Mouse (Mus musculus) CH12.LX (cell line): ENCODE measurements at regions not wholly inside any gene's neighbourhood (a gene's known extent, or its start where the extent isn't known, plus 50 kb on each side); places are given as distances from the start of the nearest gene placed in this dataset.

Experiments used
- DNase-seq: peaks from one replicate; pipeline ENCODE4 v3.0.0-alpha.2; 2013; ENCODE audit errors: extremely low read depth
- H3K27ac ChIP-seq: 2 replicates; pipeline ENCODE4 v1.5.1; 2012; ENCODE audit warnings: low read depth, mild to moderate bottlenecking, control low read depth, moderate library complexity; ENCODE audit not compliant: insufficient read depth
- H3K27me3 ChIP-seq: replicated peaks from 2 replicates; pipeline ENCODE3; 2012; ENCODE audit warnings: inconsistent platforms
- H3K36me3 ChIP-seq, 2 experiments: replicated peaks in 1 of 2; 2 replicates each; pipeline versions ENCODE3 to v1.6.1; 2012; ENCODE audit warnings: inconsistent platforms in 1 of 2, low read length in 1 of 2, mild to moderate bottlenecking in 1 of 2, mixed read lengths in 1 of 2, moderate library complexity in 1 of 2; ENCODE audit not compliant: control insufficient read depth in 1 of 2, insufficient read depth in 1 of 2
- H3K4me1 ChIP-seq, 2 experiments: 2 replicates each; pipeline ENCODE4 v1.6.1; 2012; ENCODE audit warnings: inconsistent platforms in 1 of 2, moderate library complexity in 1 of 2; ENCODE audit not compliant: insufficient read depth in 2 of 2, control insufficient read depth in 1 of 2
- H3K4me2 ChIP-seq: 2 replicates; pipeline ENCODE4 v1.6.1; 2012; ENCODE audit warnings: low read depth, mild to moderate bottlenecking, control low read depth; ENCODE audit not compliant: poor library complexity, insufficient read depth, severe bottlenecking
- H3K4me3 ChIP-seq, 3 experiments: fragments of 150-350 bp in 1 of 3; sonication (generic) in 1 of 3; replicated peaks in 1 of 3; 2 replicates each; pipeline versions ENCODE3 to v1.5.1; 2011 to 2012; ENCODE audit warnings: low read depth in 2 of 3, low read length in 2 of 3, mild to moderate bottlenecking in 2 of 3, moderate library complexity in 2 of 3, control low read depth in 1 of 3, improper control_type of control experiment in 1 of 3, inconsistent platforms in 1 of 3, mixed read lengths in 1 of 3; ENCODE audit not compliant: poor library complexity in 1 of 3
- H3K79me2 ChIP-seq: replicated peaks from 2 replicates; pipeline ENCODE4 v1.6.1; 2012; ENCODE audit warnings: mild to moderate bottlenecking, moderate library complexity; ENCODE audit not compliant: control insufficient read depth, poor library complexity, insufficient read depth, severe bottlenecking; ENCODE audit errors: extremely low read depth
- H3K9ac ChIP-seq: 2 replicates; pipeline ENCODE4 v1.6.1; 2012; ENCODE audit warnings: low read depth, mild to moderate bottlenecking, control low read depth, moderate library complexity; ENCODE audit not compliant: insufficient read depth
- H3K9me3 ChIP-seq: replicated peaks from 2 replicates; pipeline ENCODE3; 2012; ENCODE audit warnings: low read length, inconsistent platforms, mixed read lengths
- CHD1 ChIP-seq: IDR thresholded peaks from 2 replicates; pipeline ENCODE4 v1.6.1; 2012; ENCODE audit warnings: low read depth, low read length, improper control_type of control experiment, inconsistent platforms
- CHD2 ChIP-seq: IDR thresholded peaks from 2 replicates; pipeline ENCODE4 v1.6.1; 2011; ENCODE audit warnings: low read length, improper control_type of control experiment
- CTCF ChIP-seq, 2 experiments: IDR thresholded peaks in 1 of 2; conservative IDR thresholded peaks in 1 of 2; 2 replicates each; pipeline ENCODE4 v1.5.1; 2011 to 2012; ENCODE audit warnings: low read depth in 2 of 2, low read length in 2 of 2, improper control_type of control experiment in 1 of 2, inconsistent platforms in 1 of 2, mild to moderate bottlenecking in 1 of 2, moderate library complexity in 1 of 2
- IRF4 ChIP-seq: IDR thresholded peaks from 2 replicates; pipeline ENCODE4 v1.6.1; 2014; ENCODE audit warnings: low read depth, mild to moderate bottlenecking, inconsistent platforms, low read length, improper control_type of control experiment
- JUN ChIP-seq: IDR thresholded peaks from 2 replicates; pipeline ENCODE4 v1.6.1; 2011; ENCODE audit warnings: low read depth, mild to moderate bottlenecking, low read length, improper control_type of control experiment, moderate library complexity; ENCODE audit not compliant: insufficient read depth
- JUND ChIP-seq: conservative IDR thresholded peaks from 2 replicates; pipeline ENCODE4 v1.6.1; 2011; ENCODE audit warnings: low read depth, low read length, improper control_type of control experiment
- KAT2A ChIP-seq: IDR thresholded peaks from 2 replicates; pipeline ENCODE4 v1.6.1; 2012; ENCODE audit warnings: low read length, improper control_type of control experiment, inconsistent platforms; ENCODE audit not compliant: insufficient replicate concordance
- MYC ChIP-seq: IDR thresholded peaks from 2 replicates; pipeline ENCODE4 v1.6.1; 2011; ENCODE audit warnings: low read depth, mild to moderate bottlenecking, improper control_type of control experiment, low read length
- PAX5 ChIP-seq: IDR thresholded peaks from 2 replicates; pipeline ENCODE4 v1.6.1; 2012; ENCODE audit warnings: low read length, inconsistent platforms, mixed read lengths
- POLR2A ChIP-seq: IDR thresholded peaks from 2 replicates; pipeline ENCODE4 v1.6.1; 2011; ENCODE audit warnings: low read depth, mild to moderate bottlenecking, improper control_type of control experiment, low read length
- POLR2AphosphoS2 ChIP-seq: IDR thresholded peaks from 2 replicates; pipeline ENCODE4 v1.6.1; 2011; ENCODE audit warnings: low read depth, low read length, improper control_type of control experiment
- TBP ChIP-seq: conservative IDR thresholded peaks from 2 replicates; pipeline ENCODE4 v1.6.1; 2011; ENCODE audit warnings: low read depth, low read length, improper control_type of control experiment
- TCF12 ChIP-seq: IDR thresholded peaks from 2 replicates; pipeline ENCODE4 v1.6.1; 2014; ENCODE audit warnings: low read depth, mild to moderate bottlenecking, inconsistent platforms, low read length, improper control_type of control experiment
- UBTF ChIP-seq: IDR thresholded peaks from 2 replicates; pipeline ENCODE4 v1.6.1; 2012; ENCODE audit warnings: low read depth, mild to moderate bottlenecking, inconsistent platforms, low read length, improper control_type of control experiment, moderate library complexity
- USF2 ChIP-seq: conservative IDR thresholded peaks from 2 replicates; pipeline ENCODE4 v1.6.1; 2011; ENCODE audit warnings: low read depth, low read length, improper control_type of control experiment
- ZKSCAN1 ChIP-seq: IDR thresholded peaks from 2 replicates; pipeline ENCODE4 v1.6.1; 2012; ENCODE audit warnings: low read depth, inconsistent platforms, low read length, improper control_type of control experiment, borderline replicate concordance
- dilution Hi-C: fragments of 300-500 bp; cut with MboI; formaldehyde crosslinking; loops from 2 replicates; pipeline ENCODE4 v1.14.3; 2020; ENCODE audit warnings: low sequenced_read_pairs; ENCODE audit not compliant: extremely low pct_unique_long_range_greater_than_20kb, extremely low pct_ligation_motif_present
- in situ Hi-C: fragments of 300-500 bp; cut with MboI; formaldehyde crosslinking; loops from 3 replicates; pipeline ENCODE4 v1.14.3; 2019; ENCODE audit warnings: low sequenced_read_pairs, low pct_ligation_motif_present, low pct_unique_long_range_greater_than_20kb, mixed read lengths

- TF ChIP-seq IRF4, result no peak
- no peak for TF ChIP-seq JUN
- no peak for TF ChIP-seq MYC
- no peak for TF ChIP-seq TCF12
- TF ChIP-seq PAX5, result no peak
- no peak for TF ChIP-seq ZKSCAN1
- TF ChIP-seq POLR2AphosphoS2, result no peak
- no peak for TF ChIP-seq TBP
- no peak for TF ChIP-seq UBTF
- TF ChIP-seq USF2, result no peak
- no peak for TF ChIP-seq CHD1
- dilution Hi-C loops (no loop called here), in situ Hi-C loops (no loop called here)
Measured at GRCm38 (mm10) chr1:193421820-193422219, 51.7 kb upstream of the Camk1g start.

DNA sequence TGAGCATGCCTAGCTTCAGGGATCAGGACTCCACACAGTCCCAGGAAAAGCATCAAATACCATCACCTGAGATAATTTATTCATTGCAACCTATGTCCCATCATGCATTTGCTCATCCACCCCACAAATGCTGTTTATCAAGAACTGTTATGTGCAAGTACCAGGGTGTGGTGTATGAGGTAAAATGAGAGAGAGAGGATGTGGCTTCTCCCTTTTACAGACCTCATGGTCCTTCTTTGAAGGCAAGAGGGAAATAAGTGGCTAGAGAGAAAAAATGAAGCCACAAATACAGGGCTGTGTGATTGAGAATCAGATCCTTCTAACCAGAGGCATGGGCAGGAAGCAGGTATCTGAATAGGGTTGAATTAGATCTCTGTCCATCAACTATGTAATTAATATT lies 51.3 kb upstream of the Camk1g start:
- H3K36me3 ChIP-seq, result no peaks in the 10 kb centered on the region
- dilution Hi-C loops (no loop called here), in situ Hi-C loops (no loop called here)
- no peak overlapping the region for H3K9ac ChIP-seq
- H3K4me2 ChIP-seq, result no peak overlapping the region
- no peak overlapping the region for H3K4me3 ChIP-seq
- H3K79me2 ChIP-seq, result no peaks in the 10 kb centered on the region
- H3K9me3 ChIP-seq, result no peaks in the 10 kb centered on the region
- no peaks in the 10 kb centered on the region for H3K4me1 ChIP-seq
- TF ChIP-seq KAT2A (no peak), JUND (no peak), CTCF (conservative IDR thresholded peaks at IDR 0.05 in 1 of 2, IDR thresholded peaks at IDR 0.05 in 1 of 2; ENCODE audit: low read depth in 2 of 2, low read length in 2 of 2) (no peak), POLR2AphosphoS2 (no peak), POLR2A (no peak), CHD2 (no peak), JUN (no peak), UBTF (no peak)
- TF ChIP-seq, all 38 proteins: peak for 0
- H3K27me3 ChIP-seq, result peaks cover 82% of the 10 kb centered on the region
- no peak for DNase-seq
- H3K27ac ChIP-seq, result no peak overlapping the region

More at GRCm38 (mm10) chr1:193421820-193422219, 51.7 kb upstream of the Camk1g start:
- H3K9ac ChIP-seq, result no peak overlapping the region
- H3K27me3 ChIP-seq, result peaks cover 82% of the 10 kb centered on the region
- H3K4me3 ChIP-seq, result no peak overlapping the region
- H3K27ac ChIP-seq, result no peak overlapping the region
- H3K36me3 ChIP-seq, result no peaks in the 10 kb centered on the region
- no peak for DNase-seq
- H3K79me2 ChIP-seq, result no peaks in the 10 kb centered on the region
- no peaks in the 10 kb centered on the region; a peak in 1 of 4 replicates for H3K4me1 ChIP-seq
- H3K4me2 ChIP-seq, result no peak overlapping the region
- H3K9me3 ChIP-seq, result no peaks in the 10 kb centered on the region
